Mouse (Mus musculus): Measurements from ENCODE around the gene Tas1r1.

DNA sequence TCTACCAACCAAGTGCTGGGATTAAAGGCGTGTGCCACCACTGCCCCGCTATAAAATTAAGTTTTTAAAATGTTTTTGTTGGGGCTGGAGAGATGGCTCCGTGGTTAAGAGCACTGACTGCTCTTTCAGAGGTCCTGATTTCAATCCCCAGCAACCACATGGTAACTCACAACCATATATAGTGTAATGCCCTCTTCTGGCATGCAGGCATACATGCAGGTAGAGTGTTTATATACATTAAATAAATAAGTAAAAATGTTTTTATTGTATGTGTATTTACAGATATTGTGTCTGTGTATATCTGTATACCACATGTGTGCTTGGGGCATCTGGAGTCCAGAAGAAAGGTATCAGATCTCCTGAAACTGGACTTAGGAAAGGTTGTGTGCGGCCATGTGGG, 37.0 kb downstream of the Tas1r1 start:
- no peak for TF ChIP-seq POLR2A (IDR thresholded peaks at IDR 0.05; ENCODE audit: low read depth, low read length)
- no peak for TF ChIP-seq CTCF (IDR thresholded peaks at IDR 0.05; ENCODE audit: extremely low read depth, insufficient read depth, insufficient read length, insufficient replicate concordance)
